Mouse (Mus musculus): ENCODE measurements at regions not wholly inside any gene's neighbourhood (a gene's known extent, or its start where the extent isn't known, plus 50 kb on each side); places are given as distances from the start of the nearest gene placed in this dataset.

- DNase-seq (ENCODE audit: low spot score) = no peak
Observed at GRCm38 (mm10) chr12:51018185-51018584, 329.7 kb upstream of the G2e3 start.

- DNase-seq (ENCODE audit: low spot score) = no peak
Observed at GRCm38 (mm10) chr12:51016081-51016480, 331.8 kb upstream of the G2e3 start.

- DNase-seq (ENCODE audit: low spot score) = no peak
Observed at GRCm38 (mm10) chr12:51009644-51010043, 338.2 kb upstream of the G2e3 start.

GRCm38 (mm10) chr12:51001722-51002592 lies 345.9 kb upstream of the G2e3 start:
- DNase-seq (ENCODE audit: low spot score) = peak; percentile 79

GRCm38 (mm10) chr12:51001096-51001495 lies 346.8 kb upstream of the G2e3 start:
- no peak for DNase-seq (ENCODE audit: low spot score)

GRCm38 (mm10) chr12:51000281-51001075 lies 347.4 kb upstream of the G2e3 start:
- peak; percentile 21 for DNase-seq (ENCODE audit: low spot score)

GRCm38 (mm10) chr12:50999295-51000237 lies 348.3 kb upstream of the G2e3 start:
- DNase-seq (ENCODE audit: low spot score) = peak; percentile 93

GRCm38 (mm10) chr12:50995664-50996063 lies 346.8 kb upstream of the Prkd1 start:
- DNase-seq (ENCODE audit: low spot score) = no peak

GRCm38 (mm10) chr12:50989561-50990325 lies 340.8 kb upstream of the Prkd1 start:
- DNase-seq (ENCODE audit: low spot score) = no peak

GRCm38 (mm10) chr12:50981318-50981717 lies 332.4 kb upstream of the Prkd1 start:
- no peak for DNase-seq (ENCODE audit: low spot score)

- no peak for DNase-seq (ENCODE audit: low spot score)
Observed at GRCm38 (mm10) chr12:50980800-50981199, 331.9 kb upstream of the Prkd1 start.

GRCm38 (mm10) chr12:50970759-50971122 lies 321.8 kb upstream of the Prkd1 start:
- no peak for DNase-seq (ENCODE audit: low spot score)

GRCm38 (mm10) chr12:50969887-50970758 lies 321.2 kb upstream of the Prkd1 start:
- no peak for DNase-seq (ENCODE audit: low spot score)

- peak; percentile 26 for DNase-seq (ENCODE audit: low spot score)
Observed at GRCm38 (mm10) chr12:50969402-50969801, 320.5 kb upstream of the Prkd1 start.

GRCm38 (mm10) chr12:50967168-50967810 lies 318.4 kb upstream of the Prkd1 start:
- no peak for DNase-seq (ENCODE audit: low spot score)

- no peak for DNase-seq (ENCODE audit: low spot score)
Observed at GRCm38 (mm10) chr12:50953971-50954370, 305.1 kb upstream of the Prkd1 start.

- DNase-seq (ENCODE audit: low spot score) = no peak
Observed at GRCm38 (mm10) chr12:50947035-50947434, 298.1 kb upstream of the Prkd1 start.

- peak; percentile 91 for DNase-seq (ENCODE audit: low spot score)
Observed at GRCm38 (mm10) chr12:50943741-50944521, 295.0 kb upstream of the Prkd1 start.

- DNase-seq (ENCODE audit: low spot score) = no peak
Observed at GRCm38 (mm10) chr12:50943340-50943739, 294.4 kb upstream of the Prkd1 start.

Data from retina, embryonic 14.5 days (tissue).